9 mouse cellular contexts compared by ENCODE assay signal in genomic region chr12:117196721-117197425, GRCm38 (mm10).
DNase-seq lines count a peak whose midpoint lies in the region; ATAC-seq lines count a peak whose summit lies in the region.
"Had no signal": no experiment of that assay in that cellular context is flagged by ENCODE, and none has a peak within 500 bp of the region (broad histone marks: within the 10 kb centered on the region; RNA-seq: fewer than 3 reads in every experiment).

No protein-coding gene starts in this region.

- H3K9ac ChIP-seq in forebrain, embryonic 13.5 days, result peak overlapping the region; percentile 58; the same call in 1 of the 2 replicates
- H3K9ac ChIP-seq in neural tube, embryonic 11.5 days (ENCODE audit: low read length), result no peak overlapping the region
- H3K9ac ChIP-seq: lung, embryonic 15.5 days had no signal

- under 1% methylated on average over 12 of the region's 12 CpGs for WGBS in forebrain, embryonic 13.5 days
- WGBS in neural tube, embryonic 11.5 days, result 7% methylated on average over 12 of the region's 12 CpGs

- peak overlapping the region; percentile 87 for H3K27ac ChIP-seq in forebrain, embryonic 13.5 days
- H3K27ac ChIP-seq in neural tube, embryonic 11.5 days (ENCODE audit: low read depth, low read length), result peak overlapping the region; percentile 50; the same call in 1 of the 2 replicates
- H3K27ac ChIP-seq: lung, embryonic 15.5 days had no signal

- H3K4me3 ChIP-seq in forebrain, embryonic 13.5 days, result peak overlapping the region; percentile 9; the same call in 1 of the 2 replicates
- no peak overlapping the region for H3K4me3 ChIP-seq in neural tube, embryonic 11.5 days (ENCODE audit: low read depth, low read length)
- H3K4me3 ChIP-seq: lung, embryonic 15.5 days had no signal

- peak; percentile 90 for ATAC-seq in forebrain, embryonic 13.5 days
- ATAC-seq in neural tube, embryonic 11.5 days (ENCODE audit: insufficient read depth, low FRiP score, low TSS enrichment), result peak; percentile 81
- ATAC-seq in activated CD4-positive, CD25-positive, alpha-beta regulatory T cell, adult 4 months, result no peak

- peak overlapping the region; percentile 42 for H3K4me2 ChIP-seq in forebrain, embryonic 13.5 days
- H3K4me2 ChIP-seq in neural tube, embryonic 11.5 days (ENCODE audit: low read depth), result peak overlapping the region; percentile 3; the same call in 1 of the 2 replicates
- H3K4me2 ChIP-seq: lung, embryonic 15.5 days had no signal

- H3K4me1 ChIP-seq in forebrain, embryonic 13.5 days, result peaks cover 79% of the 10 kb centered on the region
- peaks cover 20% of the 10 kb centered on the region for H3K4me1 ChIP-seq in neural tube, embryonic 11.5 days (ENCODE audit: control insufficient read depth, insufficient read depth, low read length)

- no peaks in the 10 kb centered on the region for H3K9me3 ChIP-seq in forebrain, embryonic 13.5 days (replicated peaks)
- H3K9me3 ChIP-seq in neural tube, embryonic 11.5 days (ENCODE audit: control insufficient read depth, low read length), result no peaks in the 10 kb centered on the region
- H3K9me3 ChIP-seq: lung, embryonic 15.5 days had no signal

- H3K36me3 ChIP-seq in forebrain, embryonic 13.5 days (ENCODE audit: poor library complexity, severe bottlenecking), result peaks cover 17% of the 10 kb centered on the region; the same call in 1 of the 2 replicates
- H3K36me3 ChIP-seq in neural tube, embryonic 11.5 days (ENCODE audit: control insufficient read depth, insufficient read depth, low read length), result no peaks in the 10 kb centered on the region
- H3K36me3 ChIP-seq: lung, embryonic 15.5 days had no signal

- DNase-seq in cerebellum, postnatal 14 days, result peak; percentile 22 to 38
- no peak for DNase-seq in cerebellum, adult 9-10 months
- DNase-seq in layer of hippocampus, postnatal 36 days, result peak; percentile 53 to 54
- DNase-seq in neural tube, embryonic 11.5 days (ENCODE audit: low spot score), result peak; percentile 69
- DNase-seq in gastrocnemius, adult 8-10 months (ENCODE audit: low spot score in 2 of 2), result no peak
- no peak for DNase-seq in kidney, adult 18-20 months

- peaks cover 3% of the 10 kb centered on the region for H3K27me3 ChIP-seq in forebrain, embryonic 13.5 days
- no peaks in the 10 kb centered on the region for H3K27me3 ChIP-seq in neural tube, embryonic 11.5 days (ENCODE audit: control insufficient read depth, insufficient read depth, low read length)
- H3K27me3 ChIP-seq: lung, embryonic 15.5 days had no signal

Comparison
In these comparisons a context has a peak if more than half of its experiments do, and no peak if none do; other contexts are left out.
1. DNase-seq: peak in cerebellum, postnatal 14 days (2 of 2), layer of hippocampus, postnatal 36 days (2 of 2) and neural tube, embryonic 11.5 days (single experiment); none in cerebellum, adult 9-10 months (single experiment), gastrocnemius, adult 8-10 months (0 of 2) and kidney, adult 18-20 months (single experiment).